Mouse (Mus musculus) liver, adult 2 months (tissue): ENCODE data around the gene Gm45808. TPM values are rescaled to one million over a fixed set of nuclear protein-coding genes. Genes with fewer than 3 reads are reported as not detected.
A peak's percentile ranks its signal among the peaks of the same experiment; 100 is the strongest.

Experiments used
- DNase-seq: peaks from one replicate; pipeline ENCODE4 v3.0.0-alpha.2; 2011; ENCODE audit warnings: low read depth, low spot score; ENCODE audit errors: extremely low read depth
- H3K27ac ChIP-seq: fragments of 200-500 bp; replicated peaks from 2 replicates; pipeline ENCODE4 v1.5.1; 2012; ENCODE audit warnings: low read depth, mild to moderate bottlenecking, control low read depth, inconsistent platforms, low read length; ENCODE audit not compliant: insufficient read depth
- H3K27me3 ChIP-seq: fragments of 200-500 bp; 2 replicates; pipeline ENCODE4 v1.6.1; 2012; ENCODE audit warnings: mild to moderate bottlenecking, moderate library complexity, low read length, inconsistent platforms; ENCODE audit not compliant: control insufficient read depth, insufficient read depth
- H3K36me3 ChIP-seq: fragments of 200-500 bp; 2 replicates; pipeline ENCODE4 v1.6.1; 2012; ENCODE audit warnings: low read length, inconsistent platforms; ENCODE audit not compliant: control insufficient read depth, insufficient read depth
- H3K4me1 ChIP-seq: fragments of 200-500 bp; 2 replicates; pipeline ENCODE4 v1.6.1; 2011; ENCODE audit warnings: low read length; ENCODE audit not compliant: control insufficient read depth, insufficient read depth
- H3K4me3 ChIP-seq: fragments of 200-500 bp; 2 replicates; pipeline ENCODE4 v1.5.1; 2011; ENCODE audit warnings: low read depth, mild to moderate bottlenecking, control low read depth, low read length, moderate library complexity; ENCODE audit not compliant: insufficient read depth
- H3K79me2 ChIP-seq: fragments of 200-500 bp; 2 replicates; pipeline ENCODE4 v1.6.1; 2012; ENCODE audit warnings: inconsistent platforms, mild to moderate bottlenecking, low read length, moderate library complexity; ENCODE audit not compliant: control insufficient read depth, insufficient read depth
- H3K9ac ChIP-seq: fragments of 200-500 bp; 2 replicates; pipeline ENCODE4 v1.6.1; 2012; ENCODE audit warnings: low read depth, mild to moderate bottlenecking, control low read depth, inconsistent platforms, low read length
- CTCF ChIP-seq: fragments of 200-500 bp; IDR thresholded peaks from 2 replicates; pipeline ENCODE4 v1.5.1; 2011; ENCODE audit warnings: low read depth, low read length, control low read depth
- POLR2A ChIP-seq: fragments of 200-500 bp; IDR thresholded peaks from 2 replicates; pipeline ENCODE4 v1.6.1; 2011; ENCODE audit warnings: low read length, control low read depth; ENCODE audit not compliant: insufficient read depth; ENCODE audit errors: extremely low read depth
- WGBS: fragments of 180-500 bp; shearing (Covaris S2); methylation state at CpG from one replicate; pipeline ENCODE4 v1.1.7; 2018; 5-methylcytosine and 5-hydroxymethylcytosine counted together
- polyA plus RNA-seq: library from polyadenylated mRNA; depleted of rRNA; stranded (reverse); fragments of >200 nt; gene quantifications from 2 replicates; pipeline ENCODE4 v1.2.3, GENCODE M21; 2012
- total RNA-seq: library from RNA; depleted of rRNA; stranded (reverse); fragments of >200 nt; gene quantifications from 2 replicates; pipeline ENCODE4 v1.2.3, GENCODE M21; 2014

Gm45808 gene
- total and polyA plus RNA-seq, 2 experiments, result 0.28 to 1.3 TPM

DNA sequence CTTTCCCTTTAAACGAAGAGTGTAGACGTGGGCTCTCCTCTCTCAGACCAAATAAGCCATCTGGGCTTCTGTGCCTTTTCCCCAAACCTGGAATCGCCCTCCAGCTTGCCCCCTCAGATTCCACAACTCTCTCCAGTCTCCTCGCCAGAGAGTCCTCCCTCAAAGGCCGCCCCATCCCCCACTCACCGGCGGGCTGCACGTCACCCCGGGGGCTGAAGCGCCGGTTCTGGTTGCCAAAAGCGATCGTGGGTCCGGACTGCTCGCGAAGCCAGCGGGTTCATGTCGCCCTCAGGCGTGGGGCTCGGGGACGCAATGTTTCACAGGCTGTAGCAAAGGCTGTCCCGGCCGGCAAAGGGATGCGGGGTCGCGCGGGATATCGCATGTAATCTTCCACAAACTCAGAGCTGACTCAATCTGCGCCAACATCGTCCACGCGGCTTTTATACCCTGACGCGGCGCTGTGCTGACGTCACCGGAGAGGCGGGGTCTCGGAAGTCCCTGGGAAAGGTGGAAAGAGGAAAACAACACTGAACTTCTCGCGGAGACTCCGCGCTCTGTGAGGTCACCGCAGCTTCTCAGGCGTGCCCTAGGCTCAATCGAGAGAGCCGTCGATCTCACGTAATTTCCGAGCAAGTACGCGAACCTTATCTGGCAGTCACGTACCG is 39.3 kb upstream of the Gm45808 start, which contains the start of the genes Ppp1r15a and Plekha4:
Ppp1r15a (minus strand) TSS at position 460 of the 665 bp plus-strand sequence.
Plekha4 (plus strand) TSS at position 522 of the 665 bp plus-strand sequence.
- TF ChIP-seq CTCF, result no peak
- peak; percentile 95 for TF ChIP-seq POLR2A
- Histone ChIP-seq H3K9ac (peak within 1 kb of the TSS; percentile 92), H3K27me3 (no peaks in the 10 kb centered on the region), H3K4me1 (peaks cover 11% of the 10 kb centered on the region), H3K4me3 (peak within 1 kb of the TSS; percentile 86), H3K36me3 (peaks cover 3% of the 10 kb centered on the region; the same call in 1 of the 2 replicates), H3K27ac (peak within 1 kb of the TSS; percentile 90), H3K79me2 (peaks cover 8% of the 10 kb centered on the region)
- peak; percentile 90 for DNase-seq
- WGBS, result under 1% methylated on average over 54 of the region's 54 CpGs

DNA sequence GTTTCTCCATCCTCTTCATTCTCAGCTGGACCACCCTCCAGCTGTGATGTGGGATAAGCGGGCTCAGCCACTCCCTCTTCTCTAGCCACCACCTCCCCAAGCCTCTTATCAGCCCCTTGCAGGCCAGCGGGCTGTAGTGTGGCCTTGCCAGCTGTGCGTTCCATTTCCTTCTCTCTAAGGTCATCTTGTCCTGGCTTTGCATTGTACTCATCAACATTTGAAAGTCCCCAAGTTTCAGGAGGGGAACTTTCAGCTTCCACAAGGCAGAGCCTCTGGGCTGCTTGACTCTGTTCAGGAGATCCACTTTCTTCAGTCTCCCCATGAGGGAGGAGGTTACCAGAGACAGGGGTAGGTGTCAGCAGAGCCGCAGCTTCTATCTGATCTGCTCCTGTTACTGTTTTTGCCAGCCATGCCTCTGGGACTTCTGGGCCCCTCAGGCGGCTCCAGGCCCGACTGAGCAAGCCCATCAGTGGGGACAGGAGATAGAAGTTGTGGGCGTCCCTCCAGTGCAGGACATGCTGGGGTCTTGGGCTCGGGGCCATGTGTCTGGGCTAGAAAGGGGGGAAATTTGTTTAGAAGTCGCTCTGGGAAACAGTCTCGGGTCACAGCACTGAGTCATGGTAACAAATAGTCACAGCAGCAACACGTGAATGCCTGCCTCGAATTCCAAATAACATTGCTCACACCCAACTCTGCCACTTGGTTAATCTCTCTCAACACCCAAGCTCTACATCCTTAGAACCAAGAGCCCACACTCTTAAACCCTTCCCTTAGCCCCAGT is 38.4 kb upstream of the Gm45808 start:
- WGBS, result 12% methylated on average over 12 of the region's 12 CpGs

DNA sequence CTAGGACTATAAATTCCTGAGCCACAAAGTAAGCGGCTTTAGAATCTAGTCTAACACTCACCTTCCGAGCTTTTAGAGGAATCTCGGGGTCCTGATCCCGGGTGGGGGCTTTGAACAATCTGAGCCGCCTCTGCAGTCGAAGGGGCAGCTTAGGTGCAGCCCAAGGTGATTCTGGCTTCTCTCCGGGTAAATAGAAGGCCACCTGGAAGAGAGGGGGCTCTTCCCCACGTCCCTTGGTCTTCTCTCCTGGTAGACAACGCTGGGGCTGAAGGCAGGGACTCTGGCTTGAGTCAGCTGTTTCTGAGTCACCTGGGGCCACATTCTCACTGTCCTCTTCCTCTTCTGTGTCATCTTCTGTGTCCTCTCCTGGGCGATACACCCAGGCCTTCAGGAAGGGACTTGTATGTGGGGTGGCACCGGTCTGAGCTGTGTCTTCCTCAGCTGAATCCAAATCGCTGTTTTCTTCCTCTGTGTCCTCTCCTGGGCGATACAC is 37.1 kb upstream of the Gm45808 start:
- TF ChIP-seq POLR2A (no peak), CTCF (no peak)
- Histone ChIP-seq H3K36me3 (peaks cover 3% of the 10 kb centered on the region; the same call in 1 of the 2 replicates), H3K27me3 (no peaks in the 10 kb centered on the region), H3K4me1 (peaks cover 11% of the 10 kb centered on the region), H3K79me2 (peaks cover 8% of the 10 kb centered on the region), H3K27ac (peak overlapping the region; percentile 51), H3K9ac (peak overlapping the region; percentile 16), H3K4me3 (no peak overlapping the region; the same call in 1 of the 2 replicates)
- 71% methylated on average over 13 of the region's 13 CpGs for WGBS
- DNase-seq, result no peak

More for the DNA sequence above, 38.4 kb upstream of the Gm45808 start:
- Histone ChIP-seq H3K27ac (peak overlapping the region; percentile 90), H3K27me3 (no peaks in the 10 kb centered on the region), H3K9ac (peak overlapping the region; percentile 92), H3K79me2 (peaks cover 8% of the 10 kb centered on the region), H3K4me1 (peaks cover 11% of the 10 kb centered on the region), H3K36me3 (peaks cover 3% of the 10 kb centered on the region; the same call in 1 of the 2 replicates), H3K4me3 (peak overlapping the region; percentile 86)
- TF ChIP-seq POLR2A (no peak), CTCF (no peak)
- DNase-seq, result peak; percentile 46

DNA sequence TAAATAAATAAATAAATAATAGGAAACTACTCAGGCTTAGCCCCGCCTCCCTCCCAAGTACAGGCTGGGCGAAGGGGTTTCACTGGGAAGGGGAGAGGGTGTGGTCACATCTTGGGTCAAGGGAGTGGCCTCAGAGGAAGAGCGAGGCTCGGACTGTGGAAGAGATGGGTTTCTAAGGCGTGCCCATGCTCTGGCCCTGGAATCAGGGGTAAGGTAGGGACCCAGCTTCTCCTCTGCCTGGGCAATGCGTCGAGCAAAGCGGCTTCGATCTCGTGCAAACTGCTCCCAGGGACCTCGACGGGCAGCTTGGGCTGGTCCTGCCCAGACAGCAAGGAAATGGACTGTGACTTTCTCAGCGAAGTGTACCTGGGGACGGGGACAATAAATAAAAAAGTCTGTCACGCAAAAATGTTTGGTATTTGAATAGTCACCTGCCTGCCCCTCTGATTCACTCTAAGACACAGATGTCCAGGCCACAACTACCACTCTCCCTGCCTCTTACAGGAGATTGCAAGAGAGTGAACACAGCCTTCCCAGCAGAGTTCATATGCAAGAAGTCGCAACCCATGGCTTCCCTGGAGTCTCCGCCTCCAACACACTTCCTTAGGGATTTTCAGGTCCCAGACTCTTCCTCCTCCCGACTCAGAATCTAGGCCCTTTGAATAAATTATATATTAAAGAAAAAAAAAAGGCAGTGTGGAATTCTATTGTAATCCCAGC is 36.5 kb upstream of the Gm45808 start:
- DNase-seq, result no peak
- H3K9ac ChIP-seq, result no peak overlapping the region
- peaks cover 3% of the 10 kb centered on the region; the same call in 1 of the 2 replicates for H3K36me3 ChIP-seq
- peaks cover 8% of the 10 kb centered on the region for H3K79me2 ChIP-seq
- peaks cover 11% of the 10 kb centered on the region for H3K4me1 ChIP-seq
- no peaks in the 10 kb centered on the region for H3K27me3 ChIP-seq
- TF ChIP-seq POLR2A (no peak), CTCF (no peak)
- WGBS, result 78% methylated on average over 18 of the region's 18 CpGs
- 0 out of 2 replicates have a peak overlapping the region, but pooled peaks have one; percentile 4 for H3K27ac ChIP-seq
- H3K4me3 ChIP-seq, result peak overlapping the region; percentile 19; the same call in 1 of the 2 replicates

DNA sequence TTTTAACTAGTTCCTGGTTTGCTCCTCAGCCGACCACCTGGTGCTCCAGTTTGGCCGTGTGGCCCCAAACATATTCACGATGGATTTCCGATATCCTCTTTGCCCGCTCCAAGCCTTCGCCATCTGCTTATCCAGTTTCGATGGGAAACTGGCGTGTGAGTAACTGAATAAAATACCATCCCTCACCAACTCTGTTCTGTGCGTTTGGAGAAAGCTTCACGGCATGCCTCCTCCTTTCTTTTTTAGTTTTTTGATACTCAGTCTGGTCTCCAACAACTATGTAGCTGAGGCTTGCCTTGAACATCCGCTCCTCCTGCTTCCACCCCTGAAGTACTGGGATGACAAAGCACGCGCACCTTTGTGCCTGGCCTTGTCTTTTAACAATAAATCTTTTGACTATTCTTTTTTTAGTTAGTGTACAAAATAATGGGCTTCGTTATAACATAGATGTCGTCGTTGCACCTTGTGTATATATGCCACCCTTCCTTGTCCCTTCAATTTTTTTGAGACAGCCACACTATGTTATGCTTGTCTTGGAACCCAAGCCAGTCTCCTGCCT is 35.7 kb upstream of the Gm45808 start:
- 63% methylated on average over 16 of the region's 16 CpGs for WGBS
- Histone ChIP-seq H3K79me2 (peaks cover 8% of the 10 kb centered on the region), H3K36me3 (peaks cover 3% of the 10 kb centered on the region; the same call in 1 of the 2 replicates), H3K4me1 (peaks cover 11% of the 10 kb centered on the region), H3K9ac (no peak overlapping the region), H3K4me3 (no peak overlapping the region), H3K27me3 (no peaks in the 10 kb centered on the region), H3K27ac (no peak overlapping the region; the same call in 1 of the 2 replicates)
- no peak for DNase-seq
- TF ChIP-seq CTCF, result no peak
- TF ChIP-seq POLR2A, result no peak
